Mouse (Mus musculus) bone marrow, adult 2 months (tissue): ENCODE measurements around the gene Pign.

Experiments
- CTCF ChIP-seq: fragments of 200-500 bp; IDR thresholded peaks from 2 replicates; pipeline ENCODE4 v1.5.1; 2011; ENCODE audit warnings: low read length, control low read depth; ENCODE audit not compliant: control insufficient read depth, insufficient read depth
- POLR2A ChIP-seq: fragments of 200-500 bp; IDR thresholded peaks from 2 replicates; pipeline ENCODE4 v1.6.1; 2011; ENCODE audit warnings: low read depth, mild to moderate bottlenecking, control low read depth, low read length, borderline replicate concordance; ENCODE audit not compliant: control insufficient read depth

- TF ChIP-seq CTCF, result no peak
- TF ChIP-seq POLR2A, result no peak
Measured at GRCm38 (mm10) chr1:105582800-105583199, 80.7 kb downstream of the Pign start.
